Mouse (Mus musculus): Measurements from ENCODE around the gene Bod1.

- no peak for TF ChIP-seq CTCF (IDR thresholded peaks at IDR 0.05)
- no peak for TF ChIP-seq EP300 (IDR thresholded peaks at IDR 0.05)
Measured at GRCm38 (mm10) chr11:31620796-31621195, 50.9 kb downstream of the Bod1 start.

Data from lung, postnatal 0 days (tissue).